Mouse (Mus musculus) intestine, postnatal 0 days (tissue): Measurements from ENCODE around the gene Srpk2. TPM values are rescaled to one million over a fixed set of nuclear protein-coding genes. Genes with fewer than 3 reads are reported as not detected.

Experiments
- ATAC-seq: fragments of 200-750 bp; cut with Nextera tagmentation; 2 replicates; pipeline ENCODE4 v1.8.0; 2017; ENCODE audit warnings: mild to moderate bottlenecking, moderate TSS enrichment, moderate library complexity
- H3K27ac ChIP-seq: fragments of 300-500 bp; sonication (generic); 2 replicates; pipeline ENCODE4 v1.5.1; 2014; ENCODE audit warnings: mild to moderate bottlenecking, low read depth, low read length, moderate library complexity
- H3K27me3 ChIP-seq: fragments of 300-500 bp; sonication (generic); replicated peaks from 2 replicates; pipeline ENCODE4 v1.6.1; 2014; ENCODE audit warnings: low read length, mixed read lengths; ENCODE audit not compliant: control insufficient read depth, insufficient read depth
- H3K36me3 ChIP-seq: fragments of 300-500 bp; sonication (generic); 2 replicates; pipeline ENCODE4 v1.6.1; 2014; ENCODE audit warnings: mild to moderate bottlenecking, moderate library complexity; ENCODE audit not compliant: control insufficient read depth, insufficient read depth
- H3K4me1 ChIP-seq: fragments of 300-500 bp; sonication (generic); replicated peaks from 2 replicates; pipeline ENCODE4 v1.6.1; 2014; ENCODE audit warnings: antibody characterized with exemption, low read length, mixed read lengths; ENCODE audit not compliant: control insufficient read depth, insufficient read depth
- H3K4me2 ChIP-seq: fragments of 300-500 bp; sonication (generic); replicated peaks from 2 replicates; pipeline ENCODE4 v1.6.1; 2014; ENCODE audit warnings: low read depth, mild to moderate bottlenecking, moderate library complexity
- H3K4me3 ChIP-seq: fragments of 300-500 bp; sonication (generic); 2 replicates; pipeline ENCODE4 v1.5.1; 2014; ENCODE audit warnings: low read depth, low read length
- H3K9ac ChIP-seq: fragments of 300-500 bp; sonication (generic); 2 replicates; pipeline ENCODE4 v1.6.1; 2014; ENCODE audit warnings: mild to moderate bottlenecking, low read depth, low read length
- H3K9me3 ChIP-seq: fragments of 300-500 bp; sonication (generic); 2 replicates; pipeline ENCODE4 v1.6.1; 2016; ENCODE audit warnings: mixed run types; ENCODE audit not compliant: control insufficient read depth
- CTCF ChIP-seq: sonication (generic); IDR thresholded peaks from 2 replicates; pipeline ENCODE4 v1.5.1; 2016; ENCODE audit warnings: low read depth, mild to moderate bottlenecking, control low read depth, antibody characterized with exemption, moderate library complexity
- WGBS: fragments of 180-500 bp; shearing (Covaris S2); extraction: QIAGEN DNeasy Blood & Tissue Kit; methylation state at CpG from one replicate; pipeline ENCODE4 v1.1.7; 2014; 5-methylcytosine and 5-hydroxymethylcytosine counted together
- polyA plus RNA-seq: library from polyadenylated mRNA; unstranded; fragments of >200 nt; fragmentation: Nextera tagmentation; extraction: Ambion mirVana; gene quantifications from 2 replicates; pipeline ENCODE4 v1.2.1, GENCODE M21; 2015

The Srpk2 gene
- polyA plus RNA-seq, 1 experiment from 2014 or later = 21.3 TPM

DNA sequence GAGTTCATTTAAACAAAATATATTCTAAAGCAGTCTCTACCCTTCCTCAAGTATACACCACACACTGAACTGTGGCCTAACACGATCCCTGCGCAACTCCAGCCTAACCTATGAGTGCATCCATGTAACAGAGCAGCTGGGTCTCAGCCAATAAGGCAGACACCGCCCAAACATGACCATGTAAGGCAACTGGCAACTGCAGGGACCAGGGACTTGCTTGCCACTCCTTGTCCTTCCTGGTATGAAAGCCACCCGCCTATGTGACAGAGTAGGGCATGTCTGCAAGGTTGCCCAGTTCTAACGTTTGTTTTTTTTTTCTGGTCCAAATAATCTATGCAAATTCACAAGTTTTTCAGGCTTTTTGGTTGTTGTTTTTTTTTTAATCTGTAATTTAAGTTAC lies 132.7 kb downstream of the Srpk2 start:
- no peak for TF ChIP-seq CTCF
- H3K4me2 ChIP-seq = no peak overlapping the region
- WGBS = 68% methylated on average over 5 of the region's 5 CpGs
- peaks cover 9% of the 10 kb centered on the region for H3K36me3 ChIP-seq
- H3K9ac ChIP-seq = no peak overlapping the region
- no peak for ATAC-seq
- H3K9me3 ChIP-seq = no peaks in the 10 kb centered on the region
- H3K4me3 ChIP-seq = no peak overlapping the region
- H3K27ac ChIP-seq = no peak overlapping the region
- H3K27me3 ChIP-seq = no peaks in the 10 kb centered on the region
- H3K4me1 ChIP-seq = no peaks in the 10 kb centered on the region

DNA sequence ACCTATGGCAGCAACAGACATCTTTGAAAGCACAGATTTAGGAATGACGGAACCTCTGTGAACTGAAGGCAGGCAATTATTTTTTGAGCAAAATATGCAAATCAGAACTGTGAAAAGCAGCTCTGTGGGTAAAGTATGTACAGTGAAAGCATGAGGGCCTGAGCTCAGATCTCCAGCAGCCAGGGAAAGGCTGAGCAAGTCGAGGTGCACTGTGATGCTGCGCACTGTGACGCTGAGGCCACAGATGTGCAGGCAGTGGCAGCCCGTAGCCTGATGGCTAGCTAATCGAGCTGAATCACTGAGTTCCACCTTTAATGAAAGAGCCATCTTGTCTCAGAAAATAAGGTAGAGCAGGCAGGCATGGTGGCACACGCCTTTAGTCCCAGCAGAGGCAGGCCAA lies 148.7 kb downstream of the Srpk2 start:
- Histone ChIP-seq H3K4me2 (no peak overlapping the region), H3K9me3 (no peaks in the 10 kb centered on the region), H3K4me1 (no peaks in the 10 kb centered on the region), H3K4me3 (no peak overlapping the region), H3K27me3 (no peaks in the 10 kb centered on the region), H3K27ac (no peak overlapping the region), H3K9ac (no peak overlapping the region), H3K36me3 (peaks cover 25% of the 10 kb centered on the region)
- 91% methylated on average over 7 of the region's 7 CpGs for WGBS
- TF ChIP-seq CTCF = no peak
- ATAC-seq = no peak

DNA sequence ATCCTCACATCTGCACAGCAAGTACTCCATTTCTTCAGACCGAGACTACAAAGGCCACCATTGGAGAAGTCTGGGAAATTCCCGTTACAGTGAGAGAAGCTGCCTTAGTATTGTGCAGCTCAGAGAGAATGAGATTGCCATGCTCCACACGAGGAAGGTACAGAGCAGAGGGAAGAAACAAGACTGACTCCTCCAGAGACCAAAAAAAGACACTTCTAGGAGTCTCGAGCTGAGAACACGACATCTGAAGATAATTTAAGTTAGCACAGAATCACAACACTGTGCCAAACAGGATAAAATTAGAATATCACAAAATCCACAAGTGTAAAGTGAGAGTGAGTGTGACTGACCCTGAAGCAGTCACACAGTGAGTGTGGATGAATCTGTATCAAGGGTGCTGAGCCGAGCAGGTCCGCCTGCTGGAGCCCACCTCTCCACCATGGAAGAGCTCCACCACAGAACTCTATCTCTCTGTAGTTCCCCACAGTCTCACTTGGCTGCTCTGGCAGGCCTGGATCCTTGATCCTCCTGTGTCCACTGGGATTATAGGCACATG lies 152.8 kb downstream of the Srpk2 start:
- ATAC-seq = no peak
- H3K27me3 ChIP-seq = no peaks in the 10 kb centered on the region
- H3K36me3 ChIP-seq = peaks cover 19% of the 10 kb centered on the region; the same call in 1 of the 2 replicates
- WGBS = 90% methylated on average over 7 of the region's 7 CpGs
- H3K27ac ChIP-seq = no peak overlapping the region
- H3K4me1 ChIP-seq = no peaks in the 10 kb centered on the region
- TF ChIP-seq CTCF = no peak
- H3K9ac ChIP-seq = no peak overlapping the region
- no peak overlapping the region for H3K4me3 ChIP-seq
- H3K9me3 ChIP-seq = no peaks in the 10 kb centered on the region
- H3K4me2 ChIP-seq = no peak overlapping the region

- Histone ChIP-seq H3K4me3 (no peak overlapping the region), H3K36me3 (peaks cover 19% of the 10 kb centered on the region; the same call in 1 of the 2 replicates), H3K27ac (no peak overlapping the region), H3K4me2 (no peak overlapping the region), H3K9ac (no peak overlapping the region), H3K9me3 (no peaks in the 10 kb centered on the region), H3K4me1 (no peaks in the 10 kb centered on the region), H3K27me3 (no peaks in the 10 kb centered on the region)
- no peak for ATAC-seq
- no peak for TF ChIP-seq CTCF
- 90% methylated on average over 6 of the region's 6 CpGs for WGBS
These were observed 153.3 kb downstream of the Srpk2 start for GRCm38 (mm10) chr5:23531100-23531499.

DNA sequence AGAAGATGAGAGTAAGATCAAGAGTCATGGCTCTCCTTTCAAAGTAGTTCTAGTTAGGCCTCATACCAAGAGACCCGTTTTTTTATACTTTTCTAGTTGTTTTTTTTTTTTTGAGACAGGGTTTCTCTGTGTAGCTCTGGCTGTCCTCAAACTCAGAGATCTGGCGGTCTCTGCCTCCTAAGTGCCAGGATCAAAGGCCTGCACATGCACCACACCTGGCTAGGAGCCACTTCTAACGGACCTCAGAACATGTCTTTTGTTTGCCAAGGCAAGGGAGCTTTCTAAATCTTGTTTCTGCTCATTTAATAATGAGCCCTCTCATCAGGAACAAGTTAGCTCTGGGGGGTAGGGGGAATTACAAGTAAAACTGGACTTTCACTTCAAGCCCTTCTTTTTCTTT lies 159.8 kb downstream of the Srpk2 start:
- ATAC-seq = no peak
- Histone ChIP-seq H3K9ac (no peak overlapping the region), H3K9me3 (no peaks in the 10 kb centered on the region), H3K4me3 (no peak overlapping the region), H3K36me3 (peaks cover 54% of the 10 kb centered on the region), H3K4me1 (no peaks in the 10 kb centered on the region), H3K4me2 (no peak overlapping the region), H3K27me3 (no peaks in the 10 kb centered on the region), H3K27ac (no peak overlapping the region)
- WGBS = 82% methylated on average over 3 of the region's 3 CpGs
- TF ChIP-seq CTCF = no peak

- no peak overlapping the region for H3K9ac ChIP-seq
- peaks cover 55% of the 10 kb centered on the region for H3K36me3 ChIP-seq
- H3K4me1 ChIP-seq = no peaks in the 10 kb centered on the region
- 77% methylated on average over 3 of the region's 3 CpGs for WGBS
- no peaks in the 10 kb centered on the region for H3K27me3 ChIP-seq
- H3K4me3 ChIP-seq = no peak overlapping the region
- no peak overlapping the region for H3K4me2 ChIP-seq
- no peak for ATAC-seq
- H3K27ac ChIP-seq = no peak overlapping the region
- H3K9me3 ChIP-seq = no peaks in the 10 kb centered on the region
- no peak for TF ChIP-seq CTCF
These were observed 160.5 kb downstream of the Srpk2 start for GRCm38 (mm10) chr5:23523936-23524335.

DNA sequence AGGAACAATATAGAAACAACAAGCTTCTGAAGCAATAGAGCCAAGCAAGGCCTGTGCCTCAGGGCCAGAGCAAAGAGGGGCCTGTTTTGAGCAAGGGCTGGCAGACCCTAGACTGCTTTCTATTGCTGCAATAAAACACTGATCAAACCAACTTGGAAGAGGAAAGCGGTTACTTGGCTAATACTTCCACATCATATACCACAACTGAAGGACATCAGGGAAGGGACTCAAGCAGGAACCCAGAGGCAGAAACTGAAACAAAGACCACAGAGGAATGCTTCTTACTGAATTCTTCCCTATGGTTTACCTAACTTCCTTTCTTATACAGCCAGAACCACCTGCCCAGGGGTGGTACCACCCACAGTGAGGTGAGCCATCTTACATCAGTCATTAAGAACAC lies 162.8 kb downstream of the Srpk2 start:
- no peak for TF ChIP-seq CTCF
- Histone ChIP-seq H3K36me3 (peaks cover 45% of the 10 kb centered on the region), H3K27ac (no peak overlapping the region), H3K9me3 (no peaks in the 10 kb centered on the region), H3K9ac (no peak overlapping the region), H3K27me3 (no peaks in the 10 kb centered on the region), H3K4me1 (no peaks in the 10 kb centered on the region), H3K4me2 (no peak overlapping the region), H3K4me3 (no peak overlapping the region)
- 65% methylated on average over 1 of the region's 1 CpGs for WGBS
- ATAC-seq = no peak
